16 mouse cellular contexts compared by ENCODE assay signal in the genomic region with DNA sequence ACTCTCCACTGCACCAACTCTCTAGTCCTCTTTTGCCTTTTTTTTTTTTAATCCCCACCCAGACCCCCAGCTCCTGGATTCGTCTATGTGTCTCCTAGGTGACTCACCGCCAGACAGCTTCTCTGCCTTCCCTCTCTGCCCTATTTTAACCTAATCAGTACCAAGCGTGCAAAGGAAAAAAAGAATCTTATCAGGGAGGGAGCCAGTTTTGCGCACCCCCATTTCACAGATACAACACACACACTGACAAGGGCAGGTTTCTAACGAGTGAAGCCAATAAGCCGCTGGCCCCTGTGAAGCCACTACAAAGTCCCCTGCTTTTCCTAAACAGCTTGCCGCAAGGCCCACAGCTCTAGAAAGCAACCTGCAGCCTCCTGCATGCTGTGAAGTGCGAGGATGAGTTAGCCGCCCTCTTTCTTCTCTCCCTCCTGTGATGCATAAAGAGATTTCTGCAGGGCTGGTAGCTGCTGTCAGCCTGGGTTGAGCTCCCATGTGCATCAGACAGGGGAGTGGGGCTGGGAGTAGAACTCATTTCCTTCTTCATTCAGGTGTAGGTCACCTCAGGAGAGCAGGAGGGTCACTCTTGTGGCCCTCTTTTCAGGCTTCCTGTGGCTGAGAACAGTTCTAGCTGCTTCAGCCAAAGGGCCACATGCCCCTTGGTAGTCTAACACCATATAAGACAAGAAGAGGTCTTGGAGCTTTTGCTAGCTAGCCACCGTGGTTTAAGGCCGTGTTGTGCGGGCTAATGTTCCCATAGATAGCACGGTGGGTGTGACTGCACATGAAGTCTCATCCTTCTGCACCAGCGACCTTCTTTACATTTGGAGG.
A peak's percentile ranks its signal among the peaks of the same experiment; 100 is the strongest.
DNase-seq lines count a peak whose midpoint lies in the region; ATAC-seq lines count a peak whose summit lies in the region.
"Had no signal": no experiment of that assay in that cellular context is flagged by ENCODE, and none has a peak within 500 bp of the region (broad histone marks: within the 10 kb centered on the region; RNA-seq: fewer than 3 reads in every experiment).

No protein-coding gene starts in this region.

- no peaks in the 10 kb centered on the region for H3K27me3 ChIP-seq in kidney, embryonic 14.5 days (ENCODE audit: control insufficient read depth, insufficient read depth, low read length)
- no peaks in the 10 kb centered on the region for H3K27me3 ChIP-seq in kidney, embryonic 16.5 days (ENCODE audit: insufficient read depth, low read length)
- H3K27me3 ChIP-seq in liver, embryonic 15.5 days = no peaks in the 10 kb centered on the region
- H3K27me3 ChIP-seq: heart, embryonic 15.5 days had no signal

- H3K9me3 ChIP-seq in kidney, embryonic 14.5 days (ENCODE audit: control insufficient read depth, low read length) = no peaks in the 10 kb centered on the region
- H3K9me3 ChIP-seq in kidney, embryonic 16.5 days (ENCODE audit: low read length) = no peaks in the 10 kb centered on the region
- H3K9me3 ChIP-seq in liver, embryonic 15.5 days (replicated peaks) = no peaks in the 10 kb centered on the region
- H3K9me3 ChIP-seq: embryonic facial prominence, embryonic 15.5 days; heart, embryonic 15.5 days; midbrain, embryonic 13.5 days; neural tube, embryonic 12.5 days had no signal

- no peak overlapping the region for H3K4me3 ChIP-seq in kidney, embryonic 14.5 days (ENCODE audit: low read length)
- H3K4me3 ChIP-seq in kidney, embryonic 16.5 days (ENCODE audit: low read length) = no peak overlapping the region
- peak overlapping the region; percentile 17; the same call in 1 of the 2 replicates for H3K4me3 ChIP-seq in liver, embryonic 15.5 days (replicated peaks)
- H3K4me3 ChIP-seq: embryonic facial prominence, embryonic 15.5 days; gastrocnemius, adult 2 months; heart, embryonic 15.5 days; midbrain, embryonic 13.5 days; neural tube, embryonic 12.5 days had no signal

- no peaks in the 10 kb centered on the region for H3K36me3 ChIP-seq in kidney, embryonic 14.5 days (ENCODE audit: control insufficient read depth, insufficient read depth, low read length)
- H3K36me3 ChIP-seq in kidney, embryonic 16.5 days (ENCODE audit: insufficient read depth, low read length) = no peaks in the 10 kb centered on the region
- H3K36me3 ChIP-seq in liver, embryonic 15.5 days (replicated peaks) = no peaks in the 10 kb centered on the region
- H3K36me3 ChIP-seq: embryonic facial prominence, embryonic 15.5 days; heart, embryonic 15.5 days; midbrain, embryonic 13.5 days; neural tube, embryonic 12.5 days had no signal

- no peak for ATAC-seq in kidney, embryonic 14.5 days (ENCODE audit: low FRiP score, low TSS enrichment)
- ATAC-seq in kidney, embryonic 16.5 days (ENCODE audit: low FRiP score, low TSS enrichment) = no peak
- ATAC-seq in common myeloid progenitor, adult 5-6 weeks (replicated peaks; ENCODE audit: low read depth, poor library complexity, severe bottlenecking) = 0 out of 2 replicates have a peak, but pooled peaks have one; percentile 3
- peak; percentile 75 for ATAC-seq in liver, embryonic 15.5 days (ENCODE audit: insufficient read depth)
- ATAC-seq: midbrain, embryonic 13.5 days had no signal

- H3K4me1 ChIP-seq in kidney, embryonic 14.5 days (ENCODE audit: control insufficient read depth, insufficient read depth, low read length) = peaks cover 31% of the 10 kb centered on the region
- H3K4me1 ChIP-seq in kidney, embryonic 16.5 days (ENCODE audit: insufficient read depth, low read length) = peaks cover 50% of the 10 kb centered on the region
- H3K4me1 ChIP-seq in liver, embryonic 15.5 days (replicated peaks) = peaks cover 71% of the 10 kb centered on the region

- WGBS in kidney, embryonic 14.5 days = 79% methylated on average over 14 of the region's 14 CpGs
- 87% methylated on average over 14 of the region's 14 CpGs for WGBS in kidney, embryonic 16.5 days
- WGBS in liver, embryonic 15.5 days (ENCODE audit: insufficient replicate concordance) = 22% methylated on average over 14 of the region's 14 CpGs

- no peak overlapping the region for H3K4me2 ChIP-seq in kidney, embryonic 14.5 days (replicated peaks; ENCODE audit: low read depth, low read length)
- no peak overlapping the region for H3K4me2 ChIP-seq in kidney, embryonic 16.5 days (replicated peaks; ENCODE audit: low read depth, low read length)
- H3K4me2 ChIP-seq in liver, embryonic 15.5 days = peak overlapping the region; percentile 60
- H3K4me2 ChIP-seq: embryonic facial prominence, embryonic 15.5 days; heart, embryonic 15.5 days; midbrain, embryonic 13.5 days; neural tube, embryonic 12.5 days had no signal

- H3K27ac ChIP-seq in kidney, embryonic 14.5 days (ENCODE audit: low read depth, low read length) = no peak overlapping the region
- no peak overlapping the region for H3K27ac ChIP-seq in kidney, embryonic 16.5 days (ENCODE audit: low read length)
- peak overlapping the region; percentile 92 for H3K27ac ChIP-seq in liver, embryonic 15.5 days (replicated peaks)
- H3K27ac ChIP-seq: embryonic facial prominence, embryonic 15.5 days; gastrocnemius, adult 2 months; heart, embryonic 15.5 days; midbrain, embryonic 13.5 days; neural tube, embryonic 12.5 days had no signal

- peak; percentile 57 for DNase-seq in thymus, postnatal 25 days
- no peak for DNase-seq in cerebellum, adult 11-12 months
- no peak for DNase-seq in embryo, embryonic 9.5 days (ENCODE audit: extremely low spot score)
- DNase-seq in frontal cortex, postnatal 14 days (ENCODE audit: low spot score in 2 of 2) = no peak
- DNase-seq: cerebellum, postnatal 25 days; gastrocnemius, adult 2 months; kidney, postnatal 14 days; lung, adult 18-20 months had no signal

- H3K9ac ChIP-seq in kidney, embryonic 14.5 days (ENCODE audit: low read depth, low read length) = 0 out of 2 replicates have a peak overlapping the region, but pooled peaks have one; percentile 2
- H3K9ac ChIP-seq in kidney, embryonic 16.5 days (replicated peaks; ENCODE audit: low read length) = no peak overlapping the region
- peak overlapping the region; percentile 37 for H3K9ac ChIP-seq in liver, embryonic 15.5 days
- H3K9ac ChIP-seq: embryonic facial prominence, embryonic 15.5 days; heart, embryonic 15.5 days; midbrain, embryonic 13.5 days; neural tube, embryonic 12.5 days had no signal

Comparison
In these comparisons a context has a peak if more than half of its experiments do, and no peak if none do; other contexts are left out.
1. ATAC-seq: peak in common myeloid progenitor, adult 5-6 weeks (single experiment) and liver, embryonic 15.5 days (single experiment); none in kidney, embryonic 14.5 days (single experiment) and kidney, embryonic 16.5 days (single experiment).